Mouse (Mus musculus) stomach, postnatal 0 days (tissue): ENCODE results near the gene Olfr1162.

ENCODE experiments used
- CTCF ChIP-seq: IDR thresholded peaks from 2 replicates; pipeline ENCODE4 v1.5.1; 2016; ENCODE audit warnings: antibody characterized with exemption, low read depth, mild to moderate bottlenecking, moderate library complexity
- EP300 ChIP-seq: optimal IDR thresholded peaks from 2 replicates; pipeline ENCODE3; 2016; ENCODE audit warnings: antibody characterized with exemption

DNA sequence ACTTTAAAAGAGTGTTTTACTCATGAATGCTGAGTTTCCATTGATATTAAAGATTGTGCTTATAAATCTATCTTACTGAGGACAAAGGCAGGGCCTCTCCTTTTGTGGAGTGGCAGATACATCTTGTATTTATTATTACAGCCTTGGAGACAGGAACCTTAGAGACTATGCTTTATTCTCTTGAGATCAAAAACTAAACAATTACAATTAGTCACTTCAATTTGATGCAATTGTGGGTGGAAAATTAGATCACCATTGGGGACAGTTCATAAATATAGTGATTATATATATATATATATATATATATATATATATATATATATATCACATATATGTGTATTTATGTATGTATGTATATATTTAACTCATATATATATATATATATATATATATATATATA is 13.3 kb downstream of the Olfr1162 start, which contains the start of gene Olfr73:
- TF ChIP-seq CTCF: no peak
- no peak for TF ChIP-seq EP300
